Mouse (Mus musculus): ENCODE measurements around the gene Casr.

- TF ChIP-seq POLR2A (IDR thresholded peaks at IDR 0.05; ENCODE audit: insufficient read depth, low read length) = no peak
- no peak for TF ChIP-seq CTCF (IDR thresholded peaks at IDR 0.05; ENCODE audit: low read depth, low read length)
Measured at GRCm38 (mm10) chr16:36559573-36559972, 2.4 kb downstream of the Casr start.
